Mouse (Mus musculus) thymus, adult 2 months (tissue): ENCODE results near the gene Zc3h7a.

Experiments used
- CTCF ChIP-seq: fragments of 200-500 bp; IDR thresholded peaks from 2 replicates; pipeline ENCODE4 v1.5.1; 2012; ENCODE audit warnings: mild to moderate bottlenecking, control low read depth, low read length, moderate library complexity, borderline replicate concordance; ENCODE audit not compliant: control insufficient read depth, poor library complexity, insufficient read depth; ENCODE audit errors: extremely low read depth
- POLR2A ChIP-seq: fragments of 200-500 bp; IDR thresholded peaks from 2 replicates; pipeline ENCODE4 v1.6.1; 2012; ENCODE audit warnings: mild to moderate bottlenecking, low read length, control low read depth, moderate library complexity; ENCODE audit not compliant: control insufficient read depth, poor library complexity, insufficient read depth; ENCODE audit errors: extremely low read depth

GRCm38 (mm10) chr16:11092061-11092460 is 84.1 kb downstream of the Zc3h7a start:
- TF ChIP-seq CTCF = no peak
- no peak for TF ChIP-seq POLR2A
